Mouse (Mus musculus) embryonic facial prominence, embryonic 11.5 days (tissue): ENCODE measurements around the gene Tceal5. TPM values are rescaled to one million over a fixed set of nuclear protein-coding genes. Genes with fewer than 3 reads are reported as not detected.

Experiments
- microRNA-seq: library from miRNA; unstranded; fragments of <30 nt; microRNA quantifications from one replicate; pipeline ENCODE4, GENCODE M21; 2016; ENCODE audit warnings: borderline number of aligned reads
- polyA plus RNA-seq: library from polyadenylated mRNA; unstranded; fragments of >200 nt; fragmentation: Nextera tagmentation; extraction: Ambion mirVana; gene quantifications from 2 replicates; pipeline ENCODE4 v1.2.1, GENCODE M21; 2014

Tceal5 gene
- polyA plus RNA-seq, 1 experiment from 2014 or later = 2.4 TPM

Small RNAs within 50 kb of the gene (microRNA-seq; reads per million reads assigned to microRNA genes)
- not detected for gene Mir6383

Other genes with a start within 250 kb of the Tceal5 start
- 126 and 134 TPM in 2 replicates for gene Arxes2, start 210.1 kb downstream of the Tceal5 start, polyA plus RNA-seq
- gene Arxes1, start 170.5 kb downstream of the Tceal5 start, polyA plus RNA-seq = 49.4 and 50.8 TPM in 2 replicates
- 209 and 215 TPM in 2 replicates for gene Bex2, start 135.6 kb downstream of the Tceal5 start, polyA plus RNA-seq
- 0.07 TPM in 1 of 2 replicates, not detected in the other for gene Nxf3, start 118.6 kb downstream of the Tceal5 start, polyA plus RNA-seq
- 93.9 and 103 TPM in 2 replicates for gene Bex4, start 64.9 kb downstream of the Tceal5 start, polyA plus RNA-seq
- 268 and 299 TPM in 2 replicates for gene Tceal8, start 31.5 kb downstream of the Tceal5 start, polyA plus RNA-seq
- gene Tceal7, start 10.9 kb upstream of the Tceal5 start, polyA plus RNA-seq = 1.9 and 2.6 TPM in 2 replicates
- gene Bex1, start 11.6 kb upstream of the Tceal5 start, polyA plus RNA-seq = 90.5 and 96.0 TPM in 2 replicates
- 678 and 760 TPM in 2 replicates for gene Tceal9, start 41.2 kb upstream of the Tceal5 start, polyA plus RNA-seq
- 720 and 723 TPM in 2 replicates for gene Bex3, start 66.4 kb upstream of the Tceal5 start, polyA plus RNA-seq